Mouse (Mus musculus): ENCODE measurements at regions not wholly inside any gene's neighbourhood (a gene's known extent, or its start where the extent isn't known, plus 50 kb on each side); places are given as distances from the start of the nearest gene placed in this dataset.
"Not testable (repeated sequence)": the region's sequence is repeated elsewhere in the genome, so short reads cannot be mapped to it uniquely, and the experiment has no call there.

DNA sequence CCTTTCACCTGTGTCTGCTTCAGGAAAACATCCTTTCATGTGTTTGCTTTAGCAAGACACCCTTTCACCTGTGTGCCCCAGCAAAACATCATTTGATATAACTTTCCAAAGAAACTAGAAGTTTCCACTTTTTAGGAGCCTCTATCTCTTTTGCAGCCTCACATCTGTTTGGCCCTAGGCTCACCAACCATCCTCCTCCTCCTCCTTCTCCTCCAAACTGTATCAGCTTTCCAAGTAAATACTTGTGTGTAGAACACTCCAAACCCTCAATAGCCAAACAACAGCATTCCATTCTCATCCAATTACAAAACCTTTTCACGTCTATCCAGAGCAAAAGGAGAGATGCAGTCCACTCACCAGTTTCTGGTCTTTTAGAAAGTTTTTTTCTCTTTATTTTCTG, 133.1 kb downstream of the Zxdb start:
- no peak overlapping the region for H3K27ac ChIP-seq (ENCODE audit: low read depth, low read length)
- H3K4me1 ChIP-seq (ENCODE audit: control insufficient read depth, insufficient read depth, low read length), result no peaks in the 10 kb centered on the region
- H3K9ac ChIP-seq (ENCODE audit: low read depth, low read length), result no peak overlapping the region
- H3K27me3 ChIP-seq (ENCODE audit: control insufficient read depth, insufficient read depth, low read length), result no peaks in the 10 kb centered on the region
- H3K9me3 ChIP-seq (ENCODE audit: control insufficient read depth, low read length), result no peaks in the 10 kb centered on the region
- ATAC-seq (ENCODE audit: low FRiP score, low TSS enrichment), result no peak
- WGBS, result 85% methylated on average over 1 of the region's 1 CpGs
- no peaks in the 10 kb centered on the region for H3K36me3 ChIP-seq (ENCODE audit: control insufficient read depth, insufficient read depth, low read length)
- H3K4me3 ChIP-seq (ENCODE audit: low read length), result no peak overlapping the region
- no peak overlapping the region for H3K4me2 ChIP-seq (replicated peaks; ENCODE audit: low read depth, low read length)

GRCm38 (mm10) chrX:94857954-94858353, 133.6 kb downstream of the Zxdb start:
- H3K4me2 ChIP-seq (replicated peaks; ENCODE audit: low read depth, low read length), result no peak overlapping the region
- WGBS, result 80% methylated on average over 4 of the region's 4 CpGs
- no peaks in the 10 kb centered on the region for H3K27me3 ChIP-seq (ENCODE audit: control insufficient read depth, insufficient read depth, low read length)
- H3K27ac ChIP-seq (ENCODE audit: low read depth, low read length), result no peak overlapping the region
- no peak overlapping the region for H3K4me3 ChIP-seq (ENCODE audit: low read length)
- no peak overlapping the region for H3K9ac ChIP-seq (ENCODE audit: low read depth, low read length)
- H3K4me1 ChIP-seq (ENCODE audit: control insufficient read depth, insufficient read depth, low read length), result no peaks in the 10 kb centered on the region
- no peak for ATAC-seq (ENCODE audit: low FRiP score, low TSS enrichment)
- H3K9me3 ChIP-seq (ENCODE audit: control insufficient read depth, low read length), result no peaks in the 10 kb centered on the region
- no peaks in the 10 kb centered on the region for H3K36me3 ChIP-seq (ENCODE audit: control insufficient read depth, insufficient read depth, low read length)

DNA sequence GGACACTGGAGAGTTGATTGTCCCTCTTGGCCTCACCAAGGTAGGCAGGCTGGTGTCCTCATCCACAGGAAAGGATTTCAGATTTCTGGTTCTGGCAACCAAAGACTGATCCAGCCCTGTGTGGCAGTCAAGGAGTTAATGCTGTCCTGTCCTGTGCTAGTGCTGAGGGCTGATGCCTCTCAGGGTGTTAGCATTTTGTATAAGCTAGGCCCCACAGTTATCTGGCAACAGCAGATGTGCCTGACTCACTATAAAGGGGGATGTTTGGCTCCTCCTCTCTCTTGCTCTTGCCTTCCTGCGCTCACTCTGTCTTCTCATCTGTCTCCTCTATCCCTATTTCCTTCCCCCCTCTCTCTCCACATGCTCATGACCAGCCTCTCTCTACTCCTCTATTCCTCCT, 138.8 kb downstream of the Zxdb start:
- Histone ChIP-seq H3K4me1 (ENCODE audit: control insufficient read depth, insufficient read depth, low read length) (no peaks in the 10 kb centered on the region), H3K27ac (ENCODE audit: low read depth, low read length) (no peak overlapping the region), H3K9me3 (ENCODE audit: control insufficient read depth, low read length) (no peaks in the 10 kb centered on the region), H3K4me3 (ENCODE audit: low read length) (no peak overlapping the region), H3K36me3 (ENCODE audit: control insufficient read depth, insufficient read depth, low read length) (no peaks in the 10 kb centered on the region), H3K4me2 (replicated peaks; ENCODE audit: low read depth, low read length) (no peak overlapping the region), H3K27me3 (ENCODE audit: control insufficient read depth, insufficient read depth, low read length) (no peaks in the 10 kb centered on the region), H3K9ac (ENCODE audit: low read depth, low read length) (no peak overlapping the region)
- ATAC-seq (ENCODE audit: low FRiP score, low TSS enrichment), result no peak
- WGBS, result 60% methylated on average over 1 of the region's 1 CpGs

GRCm38 (mm10) chrX:94865531-94866502, 141.4 kb downstream of the Zxdb start:
- ATAC-seq (ENCODE audit: low FRiP score, low TSS enrichment), result peak; percentile 100
- H3K4me2 ChIP-seq (replicated peaks; ENCODE audit: low read depth, low read length), result peak overlapping the region; percentile 53
- 21% methylated on average over 16 of the region's 18 CpGs for WGBS
- no peak overlapping the region; the same call in 1 of the 2 replicates for H3K27ac ChIP-seq (ENCODE audit: low read depth, low read length)
- peak overlapping the region; percentile 42; the same call in 1 of the 2 replicates for H3K9ac ChIP-seq (ENCODE audit: low read depth, low read length)
- peak overlapping the region; percentile 34 for H3K4me3 ChIP-seq (ENCODE audit: low read length)
- H3K27me3 ChIP-seq (ENCODE audit: control insufficient read depth, insufficient read depth, low read length), result no peaks in the 10 kb centered on the region
- H3K9me3 ChIP-seq (ENCODE audit: control insufficient read depth, low read length), result no peaks in the 10 kb centered on the region
- no peaks in the 10 kb centered on the region for H3K36me3 ChIP-seq (ENCODE audit: control insufficient read depth, insufficient read depth, low read length)
- H3K4me1 ChIP-seq (ENCODE audit: control insufficient read depth, insufficient read depth, low read length), result no peaks in the 10 kb centered on the region

GRCm38 (mm10) chrX:94883547-94883946, 142.9 kb downstream of the Spin4 start:
- 98% methylated on average over 2 of the region's 2 CpGs for WGBS
- H3K27ac ChIP-seq (ENCODE audit: low read depth, low read length); H3K27me3 ChIP-seq (ENCODE audit: control insufficient read depth, insufficient read depth, low read length); H3K4me2 ChIP-seq (replicated peaks; ENCODE audit: low read depth, low read length); H3K9ac ChIP-seq (ENCODE audit: low read depth, low read length); H3K4me1 ChIP-seq (ENCODE audit: control insufficient read depth, insufficient read depth, low read length); H3K4me3 ChIP-seq (ENCODE audit: low read length); ATAC-seq (ENCODE audit: low FRiP score, low TSS enrichment); H3K9me3 ChIP-seq (ENCODE audit: control insufficient read depth, low read length); H3K36me3 ChIP-seq (ENCODE audit: control insufficient read depth, insufficient read depth, low read length): not testable (repeated sequence)
